Mouse (Mus musculus) stomach, postnatal 0 days (tissue): ENCODE results near the gene Dpp9.

Experiments
- CTCF ChIP-seq: IDR thresholded peaks from 2 replicates; pipeline ENCODE4 v1.5.1; 2016; ENCODE audit warnings: antibody characterized with exemption, low read depth, mild to moderate bottlenecking, moderate library complexity
- EP300 ChIP-seq: optimal IDR thresholded peaks from 2 replicates; pipeline ENCODE3; 2016; ENCODE audit warnings: antibody characterized with exemption

GRCm38 (mm10) chr17:56191266-56191665 is 27.4 kb downstream of the Dpp9 start:
- no peak for TF ChIP-seq EP300
- no peak for TF ChIP-seq CTCF
